Mouse (Mus musculus) lung, embryonic 14.5 days (tissue): ENCODE data around the gene Ktn1. TPM values are rescaled to one million over a fixed set of nuclear protein-coding genes. Genes with fewer than 3 reads are reported as not detected.

ENCODE experiments used
- ATAC-seq: fragments of 200-750 bp; cut with Nextera tagmentation; 2 replicates; pipeline ENCODE4 v1.8.0; 2017; ENCODE audit warnings: mild to moderate bottlenecking, moderate TSS enrichment, moderate library complexity; ENCODE audit not compliant: insufficient read depth
- DNase-seq: peaks from one replicate; pipeline ENCODE4 v3.0.0-alpha.2; 2015
- H3K27ac ChIP-seq: fragments of 300-500 bp; sonication (generic); 2 replicates; pipeline ENCODE4 v1.5.1; 2014; ENCODE audit warnings: low read depth, mild to moderate bottlenecking, moderate library complexity
- H3K27me3 ChIP-seq: fragments of 300-500 bp; sonication (generic); 2 replicates; pipeline ENCODE4 v1.6.1; 2014; ENCODE audit warnings: low read length, control low read depth; ENCODE audit not compliant: insufficient read depth
- H3K36me3 ChIP-seq: fragments of 300-500 bp; sonication (generic); 2 replicates; pipeline ENCODE4 v1.6.1; 2014; ENCODE audit warnings: control low read depth; ENCODE audit not compliant: insufficient read depth
- H3K4me1 ChIP-seq: fragments of 300-500 bp; sonication (generic); 2 replicates; pipeline ENCODE4 v1.6.1; 2014; ENCODE audit warnings: antibody characterized with exemption, control low read depth; ENCODE audit not compliant: insufficient read depth
- H3K4me2 ChIP-seq: fragments of 300-500 bp; sonication (generic); 2 replicates; pipeline ENCODE4 v1.6.1; 2014; ENCODE audit warnings: mild to moderate bottlenecking
- H3K4me3 ChIP-seq: fragments of 300-500 bp; sonication (generic); 2 replicates; pipeline ENCODE4 v1.5.1; 2014; ENCODE audit warnings: low read depth, low read length
- H3K9ac ChIP-seq: fragments of 300-500 bp; sonication (generic); 2 replicates; pipeline ENCODE4 v1.6.1; 2014
- H3K9me3 ChIP-seq: fragments of 300-500 bp; sonication (generic); 2 replicates; pipeline ENCODE4 v1.6.1; 2016; ENCODE audit warnings: low read depth, low read length, control low read depth
- CTCF ChIP-seq: IDR thresholded peaks from 2 replicates; pipeline ENCODE4 v1.5.1; 2016; ENCODE audit warnings: antibody characterized with exemption, low read depth
- WGBS: fragments of 180-500 bp; shearing (Covaris S2); extraction: QIAGEN DNeasy Blood & Tissue Kit; methylation state at CpG from one replicate; pipeline ENCODE4 v1.1.7; 2014; 5-methylcytosine and 5-hydroxymethylcytosine counted together
- polyA plus RNA-seq: library from polyadenylated mRNA; unstranded; fragments of >200 nt; fragmentation: Nextera tagmentation; extraction: Ambion mirVana; gene quantifications from 2 replicates; pipeline ENCODE4 v1.2.1, GENCODE M21; 2014

Gene Ktn1
- polyA plus RNA-seq, 1 experiment from 2014 or later, result 72.6 TPM

- peak overlapping the region; percentile 97 for H3K27ac ChIP-seq
- no peaks in the 10 kb centered on the region for H3K9me3 ChIP-seq
- ATAC-seq, result peak; percentile 97
- peak; percentile 91 for DNase-seq
- H3K4me3 ChIP-seq, result peak overlapping the region; percentile 96
- H3K27me3 ChIP-seq, result no peaks in the 10 kb centered on the region
- peak overlapping the region; percentile 80 for H3K4me2 ChIP-seq
- TF ChIP-seq CTCF, result no peak
- H3K9ac ChIP-seq, result peak overlapping the region; percentile 96
- H3K36me3 ChIP-seq, result 0 out of 2 replicates have a peak, but pooled peaks cover 4% of the 10 kb centered on the region
- 1% methylated on average over 82 of the region's 82 CpGs for WGBS
- 0 out of 2 replicates have a peak, but pooled peaks cover 6% of the 10 kb centered on the region for H3K4me1 ChIP-seq
These were observed 720 bp downstream of the Ktn1 start for GRCm38 (mm10) chr14:47648706-47649630.

GRCm38 (mm10) chr14:47649631-47650337, 1.5 kb downstream of the Ktn1 start:
- Histone ChIP-seq H3K9me3 (no peaks in the 10 kb centered on the region), H3K4me1 (0 out of 2 replicates have a peak, but pooled peaks cover 6% of the 10 kb centered on the region), H3K4me3 (peak overlapping the region; percentile 96), H3K27ac (peak overlapping the region; percentile 97), H3K4me2 (peak overlapping the region; percentile 80), H3K27me3 (no peaks in the 10 kb centered on the region), H3K36me3 (0 out of 2 replicates have a peak, but pooled peaks cover 4% of the 10 kb centered on the region), H3K9ac (peak overlapping the region; percentile 96)
- peak; percentile 74 for DNase-seq
- WGBS, result under 1% methylated on average over 46 of the region's 46 CpGs
- no peak for TF ChIP-seq CTCF
- peak; percentile 85 for ATAC-seq

GRCm38 (mm10) chr14:47650338-47650720, 2.1 kb downstream of the Ktn1 start:
- Histone ChIP-seq H3K4me1 (0 out of 2 replicates have a peak, but pooled peaks cover 6% of the 10 kb centered on the region), H3K27me3 (no peaks in the 10 kb centered on the region), H3K4me3 (peak overlapping the region; percentile 96), H3K27ac (peak overlapping the region; percentile 97; the same call in 1 of the 2 replicates), H3K9ac (peak overlapping the region; percentile 96), H3K9me3 (no peaks in the 10 kb centered on the region), H3K36me3 (0 out of 2 replicates have a peak, but pooled peaks cover 4% of the 10 kb centered on the region), H3K4me2 (peak overlapping the region; percentile 80)
- DNase-seq (no peak), ATAC-seq (no peak)
- 26% methylated on average over 6 of the region's 6 CpGs for WGBS
- TF ChIP-seq CTCF, result no peak

DNA sequence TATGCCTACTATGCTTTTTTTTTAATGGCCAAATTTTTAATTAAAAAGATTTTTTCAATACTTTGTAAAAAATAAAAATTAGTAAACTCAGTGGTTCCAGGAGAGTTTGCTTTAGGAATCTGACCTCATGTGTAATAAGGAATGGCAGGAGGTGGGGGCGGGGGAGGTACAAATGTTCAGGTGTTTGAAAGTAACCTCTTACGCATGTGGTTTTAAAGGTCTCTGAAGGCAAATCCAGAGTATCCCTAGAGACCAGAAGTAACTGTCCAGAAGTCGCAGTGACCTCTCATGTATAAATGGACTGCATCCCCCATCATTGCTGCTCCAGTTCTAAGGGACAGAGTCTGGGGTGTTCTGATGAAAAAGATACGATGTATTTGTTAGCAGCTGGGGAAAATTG, 3.0 kb downstream of the Ktn1 start:
- 0 out of 2 replicates have a peak, but pooled peaks cover 6% of the 10 kb centered on the region for H3K4me1 ChIP-seq
- TF ChIP-seq CTCF, result no peak

GRCm38 (mm10) chr14:47655444-47655843, 7.2 kb downstream of the Ktn1 start:
- no peaks in the 10 kb centered on the region for H3K27me3 ChIP-seq
- DNase-seq (no peak), ATAC-seq (no peak)
- no peak for TF ChIP-seq CTCF
- H3K4me3 ChIP-seq, result no peak overlapping the region
- H3K4me2 ChIP-seq, result no peak overlapping the region
- H3K4me1 ChIP-seq, result 0 out of 2 replicates have a peak, but pooled peaks cover 2% of the 10 kb centered on the region
- no peaks in the 10 kb centered on the region for H3K9me3 ChIP-seq
- H3K9ac ChIP-seq, result no peak overlapping the region
- 0 out of 2 replicates have a peak, but pooled peaks cover 6% of the 10 kb centered on the region for H3K36me3 ChIP-seq
- WGBS, result 85% methylated on average over 2 of the region's 2 CpGs
- no peak overlapping the region for H3K27ac ChIP-seq

More for the DNA sequence above, 3.0 kb downstream of the Ktn1 start:
- ATAC-seq, result no peak
- WGBS, result 75% methylated on average over 4 of the region's 4 CpGs
- 0 out of 2 replicates have a peak, but pooled peaks cover 4% of the 10 kb centered on the region for H3K36me3 ChIP-seq
- no peak overlapping the region for H3K4me2 ChIP-seq
- no peaks in the 10 kb centered on the region for H3K9me3 ChIP-seq
- H3K4me3 ChIP-seq, result no peak overlapping the region
- no peak overlapping the region for H3K9ac ChIP-seq
- no peak overlapping the region for H3K27ac ChIP-seq
- H3K27me3 ChIP-seq, result no peaks in the 10 kb centered on the region
- no peak for DNase-seq

DNA sequence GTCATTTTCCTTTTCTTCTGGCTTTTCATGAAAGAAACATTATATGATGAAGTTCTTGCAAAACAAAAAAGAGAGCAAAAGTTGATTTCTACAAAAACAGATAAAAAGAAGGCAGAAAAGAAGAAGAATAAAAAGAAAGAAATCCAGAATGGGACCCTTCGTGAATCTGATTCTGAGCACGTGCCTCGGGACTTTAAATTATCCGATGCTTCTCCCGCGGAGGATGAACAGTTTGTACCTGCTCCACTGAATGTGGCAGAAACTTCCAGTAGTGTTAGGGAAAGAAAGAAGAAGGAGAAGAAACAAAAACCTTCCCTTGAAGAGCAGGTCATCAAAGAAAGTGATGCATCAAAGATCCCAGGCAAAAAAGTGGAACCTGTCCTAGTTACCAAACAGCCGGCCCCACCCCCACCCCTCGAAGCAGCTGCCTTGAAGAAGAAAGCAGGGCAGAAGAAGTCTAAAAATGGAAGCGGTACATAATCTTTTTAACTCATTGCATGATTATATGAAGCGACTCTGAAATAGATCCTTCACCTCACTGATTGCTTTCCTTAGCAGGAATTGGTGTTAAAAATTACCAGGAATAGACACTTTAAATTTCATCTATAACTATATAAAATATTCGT, 15.7 kb downstream of the Ktn1 start:
- Histone ChIP-seq H3K4me1 (no peaks in the 10 kb centered on the region), H3K9ac (no peak overlapping the region), H3K27me3 (no peaks in the 10 kb centered on the region), H3K4me2 (no peak overlapping the region), H3K4me3 (no peak overlapping the region), H3K36me3 (peaks cover 18% of the 10 kb centered on the region), H3K9me3 (no peaks in the 10 kb centered on the region), H3K27ac (no peak overlapping the region)
- TF ChIP-seq CTCF, result no peak
- DNase-seq (no peak), ATAC-seq (no peak)
- 81% methylated on average over 11 of the region's 11 CpGs for WGBS
